Mouse (Mus musculus): ENCODE results near the gene Dusp27.

DNA sequence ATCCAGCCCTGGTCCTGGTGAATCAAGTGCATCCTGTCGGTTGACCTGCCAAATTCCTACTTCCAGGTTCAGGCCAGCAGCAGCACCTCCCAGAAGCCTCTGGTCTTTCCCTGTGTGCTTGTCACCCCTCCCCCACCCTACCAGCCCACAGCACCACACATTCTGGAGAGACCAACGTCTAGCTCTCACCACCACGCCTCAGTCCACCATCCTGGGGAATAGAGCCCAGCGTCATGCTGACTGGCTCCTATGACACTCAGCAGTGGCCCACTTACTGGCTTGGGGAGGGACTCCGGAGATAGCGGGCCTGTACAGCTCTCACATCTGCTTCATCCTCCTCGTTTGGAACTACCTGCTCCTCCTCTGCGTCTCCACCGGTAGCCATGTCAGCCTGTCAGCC lies 927 bp downstream of the Dusp27 start:
- TF ChIP-seq POLR2A (IDR thresholded peaks at IDR 0.05; ENCODE audit: low read depth, low read length) (no peak), CTCF (IDR thresholded peaks at IDR 0.05; ENCODE audit: borderline replicate concordance, insufficient read depth, low read length) (no peak)

All from embryonic fibroblast, embryonic 13.5 days (primary cell).